Mouse (Mus musculus) common myeloid progenitor, adult 5-6 weeks (primary cell): ENCODE data around the gene Tex261. TPM values are rescaled to one million over a fixed set of nuclear protein-coding genes. Genes with fewer than 3 reads are reported as not detected.
"Not testable (repeated sequence)": the region's sequence is repeated elsewhere in the genome, so short reads cannot be mapped to it uniquely, and the experiment has no call there.

ENCODE experiments used
- ATAC-seq: replicated peaks from 2 replicates; pipeline ENCODE4 v1.8.0; 2016; ENCODE audit warnings: low read depth, mild to moderate bottlenecking, moderate TSS enrichment, inconsistent platforms; ENCODE audit not compliant: poor library complexity, severe bottlenecking
- total RNA-seq: library from RNA; stranded (forward); fragments of 200-1000, 187-1606 nt; gene quantifications from 2 replicates; pipeline ENCODE4 v1.2.3, GENCODE M21; 2017

Gene Tex261
- total RNA-seq, result 30.9 and 37.2 TPM in 2 replicates

GRCm38 (mm10) chr6:83775638-83776293 is at the start of gene Tex261:
Gene Tex261 (minus strand): TSS chr6:83775813.
- ATAC-seq, result peak; percentile 79

GRCm38 (mm10) chr6:83821856-83822255 is 46.2 kb upstream of the Tex261 start:
- no peak for ATAC-seq

GRCm38 (mm10) chr6:83820727-83821515 is 45.3 kb upstream of the Tex261 start:
- no peak for ATAC-seq

- no peak for ATAC-seq
These were observed 43.4 kb upstream of the Tex261 start for GRCm38 (mm10) chr6:83818996-83819395.

DNA sequence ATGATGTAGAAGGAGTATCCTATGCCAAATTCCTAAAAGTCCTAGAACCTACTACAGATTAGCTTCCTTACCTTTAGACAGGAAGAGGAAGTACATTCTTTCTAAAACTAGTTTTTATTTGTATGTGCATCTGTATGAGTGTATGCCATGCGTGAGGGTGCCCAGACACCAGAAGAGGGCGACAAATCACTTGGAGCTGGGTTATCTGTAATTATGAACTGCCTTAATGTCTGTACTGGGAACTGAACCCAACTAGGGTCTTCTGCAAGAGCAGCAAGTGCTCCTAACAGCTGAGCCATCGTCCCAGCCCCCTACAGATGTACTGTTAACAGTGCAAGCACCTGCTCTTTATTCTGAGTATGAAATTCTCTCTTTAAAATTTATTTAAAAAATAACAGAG is 40.2 kb upstream of the Tex261 start:
- no peak for ATAC-seq

- ATAC-seq, result no peak
These were observed 27.2 kb upstream of the Tex261 start for GRCm38 (mm10) chr6:83802846-83803245.

- no peak for ATAC-seq
These were observed 26.4 kb upstream of the Tex261 start for GRCm38 (mm10) chr6:83802033-83802432.

DNA sequence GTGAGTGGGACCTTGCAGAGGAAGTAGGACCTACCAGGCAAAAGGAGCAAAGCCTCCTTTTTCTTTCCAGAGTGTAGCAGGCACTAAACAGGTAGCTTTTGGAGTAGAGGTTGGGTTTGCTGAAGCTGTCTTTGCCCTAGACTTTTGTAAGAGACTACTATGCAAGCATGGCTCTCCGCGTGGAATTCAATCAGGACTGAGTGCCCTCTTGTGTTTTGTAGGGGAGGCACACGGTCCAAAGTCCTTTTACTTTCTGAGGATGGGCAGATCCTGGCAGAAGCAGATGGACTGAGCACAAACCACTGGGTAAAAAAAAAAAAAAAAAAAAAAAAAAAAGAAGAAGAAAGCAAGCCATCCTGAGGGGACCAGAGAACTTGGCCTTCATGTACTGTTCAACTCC is 21.1 kb upstream of the Tex261 start:
- ATAC-seq, result no peak

GRCm38 (mm10) chr6:83795492-83795900 is 19.9 kb upstream of the Tex261 start:
- ATAC-seq, result peak; percentile 7; the same call in 1 of the 2 replicates

DNA sequence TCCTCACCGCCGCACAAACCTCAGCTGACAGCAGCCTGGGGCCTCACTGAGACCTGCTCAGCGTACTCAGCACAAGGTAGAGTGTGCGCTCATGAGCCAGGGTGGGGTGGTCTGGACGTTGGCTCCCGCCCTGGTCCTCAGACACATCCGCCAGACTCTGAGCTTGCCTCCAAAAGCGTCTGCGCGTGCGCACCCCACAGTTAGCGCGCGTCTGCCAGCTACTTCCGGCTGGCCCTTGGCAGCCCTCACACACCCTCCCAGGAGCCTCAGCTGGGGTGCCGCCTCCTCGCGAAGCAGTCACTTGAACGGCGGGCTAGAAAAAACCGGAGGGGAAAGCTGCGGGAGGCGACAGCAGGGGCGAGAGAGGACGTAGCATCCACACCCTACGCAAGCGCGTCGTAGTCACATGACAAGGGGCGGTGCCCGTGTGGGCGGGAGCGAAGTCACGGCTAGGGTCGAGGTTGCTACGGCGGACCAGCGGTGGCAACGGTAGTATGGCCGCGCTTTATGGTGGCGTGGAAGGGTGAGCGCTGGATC is 19.2 kb upstream of the Tex261 start, which contains the start of gene Nagk:
Gene Nagk (plus strand): TSS at position 223 of the 537 bp plus-strand sequence.
- peak; percentile 85 for ATAC-seq

GRCm38 (mm10) chr6:83791251-83791890 is 15.8 kb upstream of the Tex261 start:
- peak; percentile 17 for ATAC-seq

- ATAC-seq, result not testable (repeated sequence)
These were observed 14.9 kb upstream of the Tex261 start for GRCm38 (mm10) chr6:83790533-83790932.

GRCm38 (mm10) chr6:83788554-83788953 is 12.9 kb upstream of the Tex261 start:
- no peak for ATAC-seq

DNA sequence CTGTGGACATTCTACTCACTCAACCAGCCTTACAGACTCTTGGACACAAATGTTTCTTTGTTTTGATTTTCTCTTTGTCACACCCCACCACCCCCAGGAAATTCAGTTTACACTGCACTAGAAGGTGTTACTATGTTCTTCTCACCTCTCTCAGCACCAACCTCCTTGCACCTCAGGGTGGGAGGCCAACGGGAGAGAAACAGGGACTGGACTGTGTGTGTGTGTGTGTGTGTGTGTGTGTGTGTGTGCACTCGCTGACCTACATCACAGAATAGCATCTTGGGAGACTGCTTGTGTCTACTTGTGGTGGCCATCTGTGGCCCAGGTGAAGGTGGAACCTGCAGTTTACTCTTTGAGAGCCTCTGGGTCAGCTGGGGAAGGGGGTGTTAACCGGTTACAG is 10.8 kb upstream of the Tex261 start:
- no peak for ATAC-seq

DNA sequence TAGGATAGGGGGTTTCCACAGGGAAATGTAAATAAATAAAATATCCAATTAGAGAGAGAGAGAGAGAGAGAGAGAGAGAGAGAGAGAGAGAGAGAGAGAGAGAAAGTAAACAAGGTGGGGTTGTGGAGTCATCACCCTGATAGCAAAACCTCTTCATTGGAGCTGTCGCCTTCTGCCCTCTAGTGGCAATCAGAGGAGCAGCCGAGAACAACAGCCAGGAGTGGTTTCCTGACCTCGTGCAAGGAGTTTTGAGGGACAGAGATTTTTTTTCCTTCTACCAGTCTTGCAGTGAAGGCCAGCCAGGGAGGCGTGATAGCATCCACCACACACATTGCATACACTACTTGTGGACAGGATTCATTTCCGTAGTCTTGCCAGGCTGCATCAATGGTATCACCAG is 3.4 kb upstream of the Tex261 start:
- peak; percentile 51 for ATAC-seq

DNA sequence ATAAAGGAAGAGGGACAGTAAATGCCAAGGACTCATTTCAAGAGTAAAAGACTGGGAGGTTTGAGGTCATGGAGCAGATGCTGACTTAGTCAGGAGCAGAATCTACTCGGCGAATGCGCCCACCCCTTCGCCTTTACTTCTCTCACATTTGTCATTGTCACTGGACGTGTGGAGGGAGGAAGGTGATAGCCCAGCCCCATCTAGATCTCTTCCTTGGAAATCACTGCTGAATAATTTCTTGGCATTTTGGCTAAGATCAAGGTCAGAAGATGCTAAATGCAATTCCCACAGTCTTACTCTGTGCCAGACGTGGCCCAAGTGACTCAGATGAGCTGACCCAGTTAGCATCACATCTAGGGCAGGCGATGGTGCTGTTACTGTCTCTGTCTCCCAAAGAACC is 2.7 kb upstream of the Tex261 start:
- ATAC-seq, result no peak

DNA sequence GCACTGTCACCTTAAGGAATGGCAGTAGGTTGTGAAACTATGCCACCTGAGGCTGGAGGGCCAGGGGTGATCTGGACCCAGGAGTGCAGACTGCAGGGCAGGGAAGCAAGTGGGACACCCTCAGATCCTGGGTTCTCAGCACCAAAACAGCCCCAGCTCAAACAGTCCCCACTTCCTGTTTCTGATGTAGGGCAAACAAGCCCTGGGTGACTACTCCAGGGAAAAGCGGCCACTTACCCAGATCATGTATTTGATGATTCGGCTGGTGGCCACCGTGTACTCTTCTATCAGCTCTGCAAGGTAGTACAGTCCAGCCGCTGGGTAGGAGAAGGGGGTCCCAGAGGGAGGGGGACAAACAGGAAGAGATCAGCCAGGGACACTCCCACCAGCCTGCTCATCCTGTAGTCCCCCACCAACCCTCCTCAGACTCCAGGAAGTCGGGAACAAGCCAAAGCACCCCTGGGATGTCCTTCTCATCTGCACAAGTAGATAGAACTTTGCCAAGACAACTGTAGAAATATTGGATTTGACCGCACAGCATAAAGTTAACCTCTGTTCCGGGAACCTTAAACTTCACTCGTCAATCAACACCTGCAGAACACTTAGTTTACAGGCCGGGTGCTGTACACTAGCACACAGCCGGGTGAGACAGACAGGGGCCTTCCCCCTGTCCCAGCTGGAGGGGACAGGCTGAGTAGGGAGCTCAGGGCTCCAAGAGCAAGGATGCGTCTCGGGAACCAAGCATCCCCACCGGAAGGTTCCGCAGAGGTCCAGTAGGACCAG is 641 bp downstream of the Tex261 start:
- peak; percentile 19 for ATAC-seq

GRCm38 (mm10) chr6:83774126-83774525 is 1.5 kb downstream of the Tex261 start:
- no peak for ATAC-seq

DNA sequence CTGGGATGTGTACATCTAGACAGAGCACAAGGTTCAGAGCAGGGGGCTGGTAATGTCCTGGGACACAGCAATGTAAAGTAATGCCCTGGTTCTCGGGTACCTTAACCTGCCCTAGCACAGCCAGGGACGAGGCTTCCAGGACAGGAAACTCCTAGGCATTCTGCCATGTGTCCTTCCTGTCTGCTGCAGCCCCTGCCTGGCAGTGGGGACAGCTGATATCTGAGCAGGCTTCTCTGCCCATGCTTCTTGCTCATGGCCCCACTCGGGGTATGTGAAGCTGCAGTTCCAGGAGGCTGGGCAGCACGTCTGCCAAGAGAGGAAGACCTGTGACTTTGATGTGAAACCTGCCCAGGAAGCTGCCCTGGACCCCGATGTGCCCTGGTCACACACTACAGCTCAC is 7.1 kb downstream of the Tex261 start:
- ATAC-seq, result no peak

DNA sequence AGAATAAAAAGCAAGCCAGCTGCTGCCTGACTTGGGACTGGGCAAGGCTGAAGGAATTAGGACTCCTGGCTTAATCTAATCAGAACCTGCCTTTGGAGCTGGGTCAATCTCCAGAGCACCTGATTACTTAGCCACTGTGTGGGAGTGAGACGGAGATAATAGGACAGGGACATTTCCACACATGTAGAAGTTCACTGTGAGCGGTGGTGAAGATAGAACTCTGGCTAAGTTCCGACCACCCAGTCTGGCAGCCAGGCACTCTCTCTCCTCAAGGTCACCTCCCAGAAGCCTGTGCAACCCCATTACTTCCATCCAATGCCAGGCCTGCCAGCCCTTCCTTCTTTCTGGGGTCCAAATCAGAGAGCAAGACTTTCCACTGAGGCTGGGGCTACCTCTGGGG is 8.6 kb downstream of the Tex261 start:
- no peak for ATAC-seq
